Mouse (Mus musculus) liver, embryonic 15.5 days (tissue): ENCODE results near the gene Pitpnm1. TPM values are rescaled to one million over a fixed set of nuclear protein-coding genes. Genes with fewer than 3 reads are reported as not detected.
"Not testable (repeated sequence)": the region's sequence is repeated elsewhere in the genome, so short reads cannot be mapped to it uniquely, and the experiment has no call there.

ENCODE experiments used
- ATAC-seq: fragments of 200-750 bp; cut with Nextera tagmentation; 2 replicates; pipeline ENCODE4 v1.8.0; 2017; ENCODE audit warnings: moderate number of reproducible peaks, mild to moderate bottlenecking, moderate library complexity; ENCODE audit not compliant: insufficient read depth
- H3K27ac ChIP-seq: fragments of 300-500 bp; sonication (generic); replicated peaks from 2 replicates; pipeline ENCODE4 v1.5.1; 2015; ENCODE audit warnings: mild to moderate bottlenecking, inconsistent platforms
- H3K27me3 ChIP-seq: fragments of 300-500 bp; sonication (generic); 2 replicates; pipeline ENCODE4 v1.6.1; 2015; ENCODE audit warnings: mild to moderate bottlenecking, inconsistent platforms
- H3K36me3 ChIP-seq: fragments of 300-500 bp; sonication (generic); replicated peaks from 2 replicates; pipeline ENCODE4 v1.6.1; 2015; ENCODE audit warnings: moderate library complexity, mild to moderate bottlenecking, inconsistent platforms
- H3K4me1 ChIP-seq: fragments of 300-500 bp; sonication (generic); replicated peaks from 2 replicates; pipeline ENCODE4 v1.6.1; 2015; ENCODE audit warnings: inconsistent platforms
- H3K4me2 ChIP-seq: fragments of 300-500 bp; sonication (generic); 2 replicates; pipeline ENCODE4 v1.6.1; 2015; ENCODE audit warnings: moderate library complexity, mild to moderate bottlenecking, inconsistent platforms
- H3K4me3 ChIP-seq: fragments of 300-500 bp; sonication (generic); replicated peaks from 2 replicates; pipeline ENCODE4 v1.5.1; 2015; ENCODE audit warnings: mild to moderate bottlenecking, inconsistent platforms
- H3K9ac ChIP-seq: fragments of 300-500 bp; sonication (generic); 2 replicates; pipeline ENCODE4 v1.6.1; 2015; ENCODE audit warnings: moderate library complexity, mild to moderate bottlenecking, inconsistent platforms
- H3K9me3 ChIP-seq: fragments of 300-500 bp; sonication (generic); replicated peaks from 2 replicates; pipeline ENCODE4 v1.6.1; 2016; ENCODE audit warnings: inconsistent platforms
- WGBS: fragments of 180-500 bp; shearing (Covaris S2); methylation state at CpG from one replicate; pipeline ENCODE4 v1.1.7; 2015; ENCODE audit warnings: mixed read lengths; ENCODE audit not compliant: insufficient replicate concordance; 5-methylcytosine and 5-hydroxymethylcytosine counted together
- polyA plus RNA-seq: library from polyadenylated mRNA; unstranded; fragments of >200 nt; fragmentation: Nextera tagmentation; extraction: Ambion mirVana; gene quantifications from 2 replicates; pipeline ENCODE4 v1.2.1, GENCODE M21; 2015

The Pitpnm1 gene
- polyA plus RNA-seq, 1 experiment from 2014 or later = 6.0 TPM

DNA sequence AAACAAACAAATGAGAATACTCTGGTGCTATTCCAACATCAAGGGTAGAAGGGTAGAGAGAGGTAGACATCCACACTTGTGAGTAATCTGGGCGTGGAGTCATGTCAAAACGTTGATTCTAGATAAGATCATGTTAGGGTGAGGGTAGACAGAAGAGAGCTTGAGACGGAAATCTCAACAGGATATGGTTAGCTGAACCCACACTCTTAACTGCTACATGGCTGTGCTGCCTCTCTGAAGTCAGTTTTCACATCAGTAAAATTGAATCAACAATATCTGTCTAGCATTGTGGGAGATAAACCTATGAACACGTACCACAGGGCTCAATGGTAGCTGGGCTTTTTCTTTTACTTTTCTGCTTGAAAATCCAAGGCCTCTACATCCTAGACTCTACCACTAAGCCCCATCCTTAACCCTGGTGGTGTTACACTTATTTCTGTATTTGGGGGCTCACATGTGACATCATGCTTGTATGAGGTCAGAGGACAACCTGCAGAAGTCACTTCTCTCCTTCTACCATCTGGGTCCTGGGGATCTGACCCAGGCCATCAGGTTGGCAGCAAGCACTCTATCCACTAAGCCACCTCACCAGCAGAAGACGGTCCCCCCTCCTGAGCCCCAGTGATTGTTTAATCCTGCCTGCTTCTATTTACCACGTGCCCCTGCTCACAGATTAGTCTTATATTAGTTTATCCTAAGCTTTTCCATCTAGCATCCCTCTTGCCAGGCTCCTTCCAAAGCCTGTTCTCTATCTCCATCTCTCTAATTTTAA, 20.1 kb downstream of the Pitpnm1 start:
- Histone ChIP-seq H3K27me3 (no peaks in the 10 kb centered on the region), H3K9ac (no peak overlapping the region), H3K4me1 (peaks cover 55% of the 10 kb centered on the region), H3K4me2 (peak overlapping the region; percentile 80; the same call in 1 of the 2 replicates), H3K36me3 (peaks cover 33% of the 10 kb centered on the region), H3K27ac (no peak overlapping the region), H3K4me3 (no peak overlapping the region), H3K9me3 (no peaks in the 10 kb centered on the region)
- WGBS = 56% methylated on average over 6 of the region's 6 CpGs
- no peak for ATAC-seq

DNA sequence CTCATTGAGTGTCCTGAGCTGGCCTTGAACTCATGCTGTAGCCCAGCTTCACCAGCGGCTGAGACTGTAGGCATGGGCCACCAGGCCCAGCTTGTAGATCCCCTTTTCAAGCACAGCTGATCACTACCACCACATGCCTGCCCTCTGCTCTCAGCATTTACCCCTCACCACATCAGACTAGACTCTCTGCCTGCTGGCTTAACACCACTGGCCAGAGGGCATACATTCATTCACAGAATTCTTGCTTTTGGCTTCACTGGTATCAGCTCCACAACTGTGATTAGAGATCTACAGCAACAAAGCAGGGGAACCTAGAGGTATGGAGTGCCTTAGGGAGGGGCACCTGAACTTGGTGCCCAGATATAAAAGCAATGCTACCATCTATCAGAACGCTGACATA, 20.7 kb downstream of the Pitpnm1 start:
- H3K27me3 ChIP-seq = no peaks in the 10 kb centered on the region
- 86% methylated on average over 2 of the region's 2 CpGs for WGBS

DNA sequence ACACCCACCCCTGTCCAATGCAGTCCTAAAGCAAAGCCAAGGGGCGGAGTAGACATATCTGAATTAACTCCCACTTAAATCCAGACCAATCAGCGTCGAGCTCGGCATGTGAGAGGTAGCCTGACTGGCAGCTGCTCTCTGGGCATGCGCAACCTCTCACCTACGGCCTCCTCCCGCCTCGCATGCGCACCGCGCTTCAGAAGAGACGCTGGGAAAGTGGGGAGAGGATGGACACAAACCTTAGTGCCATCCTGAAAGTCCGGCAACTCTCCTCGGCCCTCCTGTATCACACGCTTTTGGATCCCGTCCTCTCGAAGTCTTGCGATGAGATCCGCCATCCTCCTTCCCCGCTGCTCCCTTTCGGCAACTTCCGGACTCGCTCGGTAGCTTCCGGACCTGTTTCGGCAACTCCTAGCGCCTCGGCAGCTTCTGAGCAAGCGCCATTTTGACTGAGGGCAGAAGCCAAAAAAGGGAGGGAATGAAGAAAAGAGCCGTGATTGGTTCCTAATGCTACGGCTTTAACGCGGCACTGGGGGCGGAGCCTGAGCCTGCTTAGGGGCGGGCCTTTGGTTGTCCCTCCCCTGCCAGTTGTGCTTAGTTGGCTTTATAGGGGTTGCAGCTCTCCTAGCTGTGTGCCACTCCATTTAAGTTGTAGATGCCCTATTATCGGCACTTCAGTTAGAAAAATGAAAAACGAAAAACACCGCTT, 21.5 kb downstream of the Pitpnm1 start:
- peaks cover 19% of the 10 kb centered on the region for H3K36me3 ChIP-seq
- WGBS = 2% methylated on average over 38 of the region's 38 CpGs
- no peaks in the 10 kb centered on the region for H3K27me3 ChIP-seq
- H3K4me2 ChIP-seq = peak overlapping the region; percentile 80
- H3K4me1 ChIP-seq = peaks cover 60% of the 10 kb centered on the region
- peak; percentile 56 for ATAC-seq
- peak overlapping the region; percentile 79 for H3K27ac ChIP-seq
- H3K4me3 ChIP-seq = peak overlapping the region; percentile 59
- no peaks in the 10 kb centered on the region for H3K9me3 ChIP-seq
- peak overlapping the region; percentile 49 for H3K9ac ChIP-seq

More for the DNA sequence above, 20.7 kb downstream of the Pitpnm1 start:
- Histone ChIP-seq H3K36me3 (peaks cover 27% of the 10 kb centered on the region), H3K27ac (no peak overlapping the region), H3K4me3 (no peak overlapping the region), H3K9ac (no peak overlapping the region), H3K4me2 (peak overlapping the region; percentile 80), H3K4me1 (peaks cover 60% of the 10 kb centered on the region), H3K9me3 (no peaks in the 10 kb centered on the region)
- ATAC-seq = no peak

DNA sequence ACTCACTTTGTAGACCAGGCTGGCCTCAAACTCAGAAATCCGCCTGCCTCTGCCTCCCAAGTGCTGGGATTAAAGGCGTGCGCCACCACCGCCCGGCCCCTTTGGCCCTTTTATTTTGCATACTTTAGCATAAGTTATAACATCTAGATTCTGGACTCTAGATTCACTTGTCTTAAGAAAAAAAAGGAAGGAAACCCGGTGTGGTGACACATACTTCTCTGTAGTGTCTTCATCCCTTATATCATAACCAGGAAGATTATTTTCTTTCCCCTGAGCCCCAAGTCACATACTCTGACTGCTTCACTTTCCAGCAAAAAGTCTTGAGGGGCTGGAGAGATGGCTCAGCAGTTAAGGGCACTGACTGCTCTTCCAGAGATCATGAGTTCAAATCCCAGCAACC, 22.1 kb downstream of the Pitpnm1 start:
- peak overlapping the region; percentile 79 for H3K27ac ChIP-seq

DNA sequence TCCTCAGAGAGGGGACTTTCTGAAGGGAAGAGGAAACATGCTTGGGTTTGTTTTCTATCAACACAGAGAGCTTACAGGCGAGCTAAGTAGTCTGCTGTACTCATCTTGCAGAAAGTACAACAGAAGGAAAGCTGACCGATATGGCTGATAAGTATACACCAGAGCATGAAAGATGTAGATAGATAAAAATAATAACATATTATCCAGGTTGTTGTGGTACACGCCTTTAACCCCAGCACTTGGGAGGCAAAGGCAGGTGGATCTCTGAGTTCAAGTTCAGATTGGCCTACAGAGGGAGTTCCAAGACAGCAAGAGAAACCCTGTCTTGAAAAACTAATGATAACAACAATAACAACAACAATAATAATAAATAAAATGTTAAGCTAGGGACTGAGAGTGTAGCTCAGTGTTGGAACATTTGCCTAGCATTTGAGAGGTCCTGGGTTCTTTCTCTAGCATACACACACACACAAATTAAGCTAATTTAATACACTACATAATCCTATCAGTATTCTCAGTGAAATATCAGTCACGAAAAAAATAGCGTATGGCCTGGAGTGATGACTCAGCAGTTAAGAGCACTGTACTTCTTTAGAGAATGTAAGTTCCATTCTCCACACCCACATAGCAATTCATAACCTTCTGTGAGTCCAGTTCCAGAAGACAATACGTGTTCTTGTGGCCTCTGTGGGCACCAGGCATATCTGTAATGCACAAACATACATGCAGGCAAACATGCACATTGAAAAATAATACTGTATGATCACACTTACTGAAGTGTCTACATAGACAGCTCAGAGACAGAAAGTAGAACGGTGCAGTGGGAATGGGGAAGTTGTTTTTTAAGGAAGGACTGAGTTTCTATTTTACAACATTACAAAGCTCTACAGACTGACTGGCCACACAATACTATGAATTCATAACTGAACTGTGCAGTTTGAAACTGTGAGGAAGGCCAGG, 22.9 kb downstream of the Pitpnm1 start:
- Histone ChIP-seq H3K9me3 (no peaks in the 10 kb centered on the region), H3K27ac (peak overlapping the region; percentile 79), H3K4me2 (peak overlapping the region; percentile 31), H3K9ac (no peak overlapping the region; the same call in 1 of the 2 replicates), H3K27me3 (no peaks in the 10 kb centered on the region), H3K4me3 (no peak overlapping the region), H3K4me1 (peaks cover 75% of the 10 kb centered on the region), H3K36me3 (peaks cover 8% of the 10 kb centered on the region; the same call in 1 of the 2 replicates)
- ATAC-seq = no peak
- WGBS = 25% methylated on average over 7 of the region's 7 CpGs

More for the DNA sequence above, 22.1 kb downstream of the Pitpnm1 start:
- H3K4me3 ChIP-seq = peak overlapping the region; percentile 59
- H3K4me2 ChIP-seq = peak overlapping the region; percentile 80
- H3K36me3 ChIP-seq = peaks cover 13% of the 10 kb centered on the region
- ATAC-seq, H3K9ac ChIP-seq, H3K9me3 ChIP-seq, H3K27me3 ChIP-seq: not testable (repeated sequence)
- WGBS = 35% methylated on average over 6 of the region's 6 CpGs
- H3K4me1 ChIP-seq = peaks cover 67% of the 10 kb centered on the region

DNA sequence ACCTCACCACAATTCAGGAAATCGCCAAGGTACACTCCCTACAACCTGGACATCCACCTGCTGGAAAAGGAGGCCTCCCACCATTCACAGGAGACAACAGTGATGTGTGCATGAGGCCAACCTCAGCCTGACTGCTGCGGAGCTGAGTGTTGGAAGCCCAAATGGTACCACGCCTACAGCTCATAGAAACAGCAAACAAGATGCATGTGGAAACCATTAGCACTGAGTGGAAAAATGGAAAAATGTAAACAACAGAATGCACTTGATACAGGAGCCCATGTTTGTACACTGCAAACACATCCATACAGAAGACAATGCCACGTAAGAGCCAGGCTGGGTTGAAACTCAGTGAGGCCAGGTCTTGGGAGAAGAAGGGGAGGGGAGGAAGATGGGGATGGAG, 24.6 kb downstream of the Pitpnm1 start:
- Histone ChIP-seq H3K27me3 (no peaks in the 10 kb centered on the region), H3K4me2 (peak overlapping the region; percentile 79; the same call in 1 of the 2 replicates), H3K4me3 (no peak overlapping the region), H3K27ac (peak overlapping the region; percentile 79), H3K9me3 (no peaks in the 10 kb centered on the region), H3K4me1 (peaks cover 89% of the 10 kb centered on the region), H3K9ac (no peak overlapping the region), H3K36me3 (peaks cover 20% of the 10 kb centered on the region)
- no peak for ATAC-seq
- 83% methylated on average over 4 of the region's 4 CpGs for WGBS

DNA sequence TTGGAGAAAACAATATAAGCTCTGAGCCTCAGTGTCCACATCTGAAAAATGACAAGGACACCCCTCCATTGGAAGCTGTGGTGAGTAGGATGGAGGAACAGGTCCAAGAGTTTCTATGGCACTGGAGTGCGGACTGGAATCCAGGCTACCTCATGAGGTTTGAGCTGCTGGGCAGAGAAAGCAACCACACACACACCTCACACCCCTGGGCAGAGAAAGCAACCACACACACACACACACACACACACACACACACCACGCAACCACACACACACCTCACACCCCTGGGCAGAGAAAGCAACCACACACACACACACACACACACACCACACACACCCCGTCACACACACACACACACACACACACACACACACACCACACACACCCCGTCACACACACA, 25.5 kb downstream of the Pitpnm1 start:
- H3K36me3 ChIP-seq = peaks cover 28% of the 10 kb centered on the region
- peak overlapping the region; percentile 77 for H3K4me3 ChIP-seq
- H3K9me3 ChIP-seq, H3K27me3 ChIP-seq: not testable (repeated sequence)
- H3K9ac ChIP-seq = peak overlapping the region; percentile 43; the same call in 1 of the 2 replicates
- H3K27ac ChIP-seq = peak overlapping the region; percentile 79
- peaks cover 89% of the 10 kb centered on the region for H3K4me1 ChIP-seq
- peak overlapping the region; percentile 79 for H3K4me2 ChIP-seq
- ATAC-seq = peak; percentile 9
- 13% methylated on average over 4 of the region's 4 CpGs for WGBS

DNA sequence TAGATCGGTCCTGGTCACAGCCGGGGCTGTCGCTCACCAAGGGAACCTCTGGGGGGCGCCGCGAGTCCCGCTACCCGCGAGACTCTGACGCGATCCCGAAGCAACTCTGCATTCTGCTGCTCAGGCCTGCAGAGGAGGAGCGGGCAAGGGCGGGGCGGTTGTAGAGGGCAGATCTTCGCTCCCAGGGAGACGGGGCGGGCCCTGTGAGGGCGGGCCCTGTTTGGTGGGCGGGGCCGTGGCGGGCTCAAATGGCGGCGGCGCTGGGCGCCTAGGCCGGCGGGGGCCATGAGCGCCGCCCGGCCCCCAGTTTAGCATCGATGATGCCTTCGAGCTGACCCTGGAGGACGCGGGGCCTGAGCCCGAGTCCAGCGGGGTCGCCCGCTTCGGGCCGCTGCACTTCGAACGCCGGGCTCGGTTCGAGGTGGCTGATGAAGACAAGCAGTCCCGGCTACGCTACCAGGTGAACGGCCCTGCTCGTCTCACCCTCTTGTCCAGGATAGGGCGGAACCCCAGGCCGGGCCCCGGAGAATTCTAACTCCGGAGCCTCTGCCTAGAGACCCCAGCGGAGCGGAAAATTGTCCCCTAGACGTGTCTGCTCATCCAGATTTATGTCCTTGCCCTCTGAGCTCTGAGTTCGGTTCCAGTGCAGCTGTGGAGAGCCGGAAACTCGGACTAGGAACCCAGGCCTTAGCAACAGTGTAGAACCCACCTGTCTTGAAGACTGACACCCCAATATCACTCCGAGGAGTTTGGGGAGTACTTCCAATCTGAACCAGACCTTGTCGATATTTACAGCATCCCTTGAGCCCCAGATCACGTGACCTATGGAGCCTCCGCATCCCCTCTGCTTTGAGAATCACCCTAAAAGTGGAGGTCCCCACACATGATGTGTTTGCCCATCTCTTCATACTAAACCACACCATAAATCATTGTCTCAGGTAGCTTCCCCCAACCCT, 26.2 kb downstream of the Pitpnm1 start, which contains the start of gene Aip:
TSS of gene Aip (minus strand) at position 118 of the 956 bp plus-strand sequence.
- peaks cover 31% of the 10 kb centered on the region for H3K36me3 ChIP-seq
- H3K9ac ChIP-seq = peak within 1 kb of the TSS; percentile 85
- H3K9me3 ChIP-seq = no peaks in the 10 kb centered on the region
- peaks cover 89% of the 10 kb centered on the region for H3K4me1 ChIP-seq
- H3K4me2 ChIP-seq = peak within 1 kb of the TSS; percentile 79
- no peaks in the 10 kb centered on the region for H3K27me3 ChIP-seq
- ATAC-seq = peak; percentile 91
- WGBS = 1% methylated on average over 64 of the region's 64 CpGs
- peak within 1 kb of the TSS; percentile 77 for H3K4me3 ChIP-seq
- H3K27ac ChIP-seq = peak within 1 kb of the TSS; percentile 79

DNA sequence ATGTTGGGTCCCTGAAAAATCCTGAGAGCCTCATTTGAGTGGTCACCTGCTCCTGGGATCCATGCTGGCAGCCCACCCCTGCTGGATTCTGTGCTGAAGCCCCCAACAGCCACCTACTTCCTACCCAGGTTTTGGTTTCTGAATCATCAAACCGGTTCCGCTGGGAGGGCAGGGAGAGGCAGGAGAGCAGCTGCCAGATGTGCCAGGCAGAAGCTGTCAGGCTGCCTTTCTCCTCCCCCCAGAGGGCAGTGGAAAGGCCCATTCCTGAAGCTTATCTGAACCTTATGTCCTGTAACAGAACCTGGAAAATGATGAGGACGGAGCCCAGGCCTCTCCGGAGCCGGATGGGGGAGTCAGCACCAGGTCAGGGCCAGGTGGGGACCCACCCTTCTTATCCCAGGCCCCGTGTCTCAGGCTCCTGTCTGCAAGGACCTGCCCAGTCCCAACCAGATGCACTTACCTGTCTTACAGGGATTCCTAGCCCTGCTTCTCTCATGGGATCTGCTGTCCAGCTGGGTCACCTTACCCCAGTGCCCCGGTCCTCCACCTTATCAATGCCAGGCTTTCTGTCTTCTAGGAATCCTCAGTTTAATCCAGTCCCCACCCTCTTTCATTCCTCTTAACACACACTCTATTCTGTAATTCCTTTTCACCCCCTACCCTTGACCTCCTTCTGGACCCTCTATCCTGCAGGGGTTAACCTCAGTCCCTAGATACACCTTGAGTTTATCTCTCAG, 27.1 kb downstream of the Pitpnm1 start:
- H3K36me3 ChIP-seq = peaks cover 40% of the 10 kb centered on the region
- peak overlapping the region; percentile 85 for H3K9ac ChIP-seq
- 61% methylated on average over 7 of the region's 7 CpGs for WGBS
- peak overlapping the region; percentile 79 for H3K4me2 ChIP-seq
- no peak for ATAC-seq
- no peaks in the 10 kb centered on the region for H3K9me3 ChIP-seq
- peak overlapping the region; percentile 79 for H3K27ac ChIP-seq
- H3K4me3 ChIP-seq = peak overlapping the region; percentile 77
- no peaks in the 10 kb centered on the region for H3K27me3 ChIP-seq
- H3K4me1 ChIP-seq = peaks cover 90% of the 10 kb centered on the region
